Mouse (Mus musculus): Measurements from ENCODE around the gene Ccnd3.
"Not testable (repeated sequence)": the region's sequence is repeated elsewhere in the genome, so short reads cannot be mapped to it uniquely, and the experiment has no call there.

Ccnd3 gene

DNA sequence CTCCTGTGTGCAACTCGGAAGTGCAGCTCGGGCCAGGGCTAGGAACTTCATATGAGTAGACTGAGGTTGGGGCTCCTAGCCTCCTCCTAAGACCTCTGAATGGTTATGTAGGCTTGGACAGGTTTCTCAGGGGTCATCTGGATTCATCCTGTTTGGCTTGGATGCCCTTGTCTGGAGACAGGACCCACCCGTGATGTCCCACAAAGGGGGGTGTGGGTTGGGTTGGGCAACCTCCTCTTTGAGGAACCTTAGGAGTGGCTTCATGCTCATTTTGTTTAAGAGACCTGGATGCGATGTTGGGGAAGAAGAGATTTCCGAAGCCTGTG, 92.0 kb downstream of the Ccnd3 start:
- no peak for DNase-seq

GRCm38 (mm10) chr17:47597261-47597660, 92.4 kb downstream of the Ccnd3 start:
- DNase-seq: no peak

- DNase-seq: peak in 1 of 2 experiments; percentile 40
Measured at GRCm38 (mm10) chr17:47597838-47598579, 93.2 kb downstream of the Ccnd3 start.

DNA sequence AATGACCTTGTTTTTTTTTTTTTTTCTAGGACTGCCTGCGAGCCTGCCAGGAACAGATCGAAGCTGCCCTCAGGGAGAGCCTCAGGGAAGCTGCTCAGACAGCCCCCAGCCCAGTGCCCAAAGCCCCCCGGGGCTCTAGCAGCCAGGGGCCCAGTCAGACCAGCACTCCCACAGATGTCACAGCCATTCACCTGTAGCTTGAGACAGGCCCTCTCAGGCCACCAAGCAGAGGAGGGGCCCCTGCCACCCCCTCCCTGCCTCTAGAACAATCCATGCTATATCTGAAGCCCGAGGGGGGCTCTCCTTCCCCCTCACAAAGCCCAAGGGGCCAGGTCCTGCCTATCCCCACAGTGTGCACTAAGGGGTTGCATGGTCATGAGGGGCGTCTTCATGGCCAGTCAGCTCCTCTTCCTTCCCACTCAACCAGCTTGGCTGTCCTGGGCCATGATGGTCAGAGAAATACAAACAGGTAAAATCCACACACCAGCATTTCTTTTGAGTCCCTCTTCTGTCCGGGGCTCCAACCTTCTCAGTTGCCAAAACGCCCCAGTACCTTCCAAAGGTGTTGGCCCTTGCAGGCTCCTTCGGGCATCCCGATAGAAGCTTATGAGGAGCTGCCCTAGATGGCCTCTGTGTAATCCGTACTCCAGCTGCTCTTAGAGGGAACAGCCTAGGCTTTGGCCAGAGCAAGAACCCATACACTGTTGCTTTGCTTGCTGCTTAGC, 93.9 kb downstream of the Ccnd3 start:
- not testable (repeated sequence) for DNase-seq

- peak; percentile 36 to 42 for DNase-seq
Measured at GRCm38 (mm10) chr17:47599511-47600297, 94.9 kb downstream of the Ccnd3 start.

- no peak for DNase-seq
Measured at GRCm38 (mm10) chr17:47600601-47601388, 95.9 kb downstream of the Ccnd3 start.

DNA sequence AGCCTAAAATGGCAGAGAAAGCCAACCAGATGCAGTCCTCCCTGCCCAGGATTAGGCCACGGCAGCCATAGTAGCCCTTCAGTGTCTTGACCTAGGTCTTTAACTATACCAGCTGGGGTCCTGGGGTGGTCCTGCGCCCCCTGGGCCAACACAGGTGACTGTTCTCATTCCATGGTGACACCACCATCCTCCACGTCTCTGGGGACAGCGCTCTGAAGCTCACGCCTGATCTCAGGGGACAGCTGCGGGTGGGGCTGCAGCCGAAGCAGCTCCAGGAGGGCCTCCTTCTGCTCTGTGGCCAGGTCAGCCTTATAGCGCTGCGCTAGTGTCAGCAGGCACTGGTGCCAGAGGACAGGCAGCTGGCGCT, 96.5 kb downstream of the Ccnd3 start:
- DNase-seq: no peak

GRCm38 (mm10) chr17:47602289-47602688, 97.4 kb downstream of the Ccnd3 start:
- no peak for DNase-seq

DNA sequence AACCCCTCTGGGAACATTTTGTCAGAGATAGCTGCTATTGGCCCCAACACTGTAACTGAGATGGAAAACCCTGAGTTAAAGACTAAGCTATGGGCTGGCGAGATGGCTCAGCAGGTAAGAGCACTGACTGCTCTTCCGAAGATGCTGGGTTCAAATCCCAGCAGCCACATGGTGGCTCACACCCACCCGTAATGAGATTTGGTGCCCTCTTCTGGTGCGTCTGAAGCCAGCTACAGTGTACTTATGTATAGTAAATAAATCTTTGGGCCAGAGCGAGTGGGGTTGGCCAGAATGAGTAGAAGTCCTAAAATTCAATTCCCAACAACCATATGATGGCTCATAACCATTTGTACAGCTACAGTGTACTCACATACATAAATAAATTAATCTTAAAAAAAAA, 101.4 kb downstream of the Ccnd3 start:
- DNase-seq: peak in 1 of 2 experiments; percentile 67

DNA sequence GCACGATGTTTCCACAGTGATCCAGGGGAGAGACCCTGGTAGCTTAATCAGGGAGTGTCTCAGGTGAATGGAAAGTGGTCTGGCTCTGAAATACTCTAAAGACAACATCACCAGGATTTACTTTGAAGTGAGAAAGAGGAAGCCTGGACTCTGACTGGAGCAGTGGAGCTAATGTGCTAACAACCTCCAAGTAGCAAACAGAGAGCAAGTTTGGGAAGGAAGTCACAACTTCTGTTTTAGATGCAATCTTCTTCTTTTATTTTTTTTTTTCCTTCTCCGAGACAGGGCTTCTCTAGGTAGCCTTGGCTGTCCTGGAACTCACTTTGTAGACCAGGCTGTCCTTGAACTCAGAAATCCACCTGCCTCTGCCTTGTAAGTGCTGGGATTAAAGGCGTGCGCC, 104.3 kb downstream of the Ccnd3 start:
- no peak for DNase-seq

DNA sequence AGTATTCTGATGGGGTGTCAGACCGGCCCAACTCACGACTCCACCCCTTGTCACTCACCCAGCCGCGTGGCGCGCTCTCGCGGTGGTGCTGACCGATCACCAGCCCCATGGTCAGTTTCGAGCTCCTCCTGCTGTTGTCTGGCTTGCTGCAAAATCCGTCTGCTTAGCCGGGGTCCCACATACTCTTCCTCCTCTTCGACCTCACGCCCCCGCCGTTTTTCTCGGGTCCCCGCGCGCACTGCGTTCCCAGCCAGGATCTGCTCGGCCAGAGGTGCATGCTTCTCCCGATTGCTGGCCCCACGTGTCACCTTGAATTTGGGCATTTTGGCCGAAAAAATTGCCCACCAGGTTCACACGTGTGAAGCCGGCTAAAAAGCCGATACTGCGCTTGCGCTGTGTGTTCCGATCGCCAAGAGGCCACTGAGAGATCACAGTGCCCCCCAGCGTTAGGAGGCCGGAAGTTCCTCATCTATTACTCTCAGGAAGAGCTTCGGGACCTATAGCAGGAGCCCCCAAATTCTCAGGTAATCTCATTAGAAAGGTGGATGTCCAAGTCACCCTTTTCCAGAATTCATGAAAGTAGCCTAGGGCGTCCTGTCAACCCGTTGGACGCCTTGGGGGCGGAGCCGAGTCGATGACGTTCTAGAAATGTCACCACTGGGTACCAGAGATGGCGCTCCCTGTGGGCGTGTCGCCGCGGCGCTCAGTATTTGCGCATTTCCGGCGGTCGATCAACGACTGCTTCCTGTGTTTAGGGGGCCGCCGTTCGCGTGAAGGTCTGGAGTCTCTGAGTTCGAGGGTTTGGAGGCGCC, 106.2 kb downstream of the Ccnd3 start, which contains the start of the genes Bysl, Med20 and Gm20517:
Bysl (minus strand) TSS at position 644 of the 812 bp plus-strand sequence.
Med20 (plus strand) TSS at position 734 of the 812 bp plus-strand sequence.
Gm20517 (plus strand) TSS at position 741 of the 812 bp plus-strand sequence.
- peak; percentile 97 to 99 for DNase-seq

- no peak for DNase-seq
Measured at GRCm38 (mm10) chr17:47611661-47611982, 106.8 kb downstream of the Ccnd3 start.

DNA sequence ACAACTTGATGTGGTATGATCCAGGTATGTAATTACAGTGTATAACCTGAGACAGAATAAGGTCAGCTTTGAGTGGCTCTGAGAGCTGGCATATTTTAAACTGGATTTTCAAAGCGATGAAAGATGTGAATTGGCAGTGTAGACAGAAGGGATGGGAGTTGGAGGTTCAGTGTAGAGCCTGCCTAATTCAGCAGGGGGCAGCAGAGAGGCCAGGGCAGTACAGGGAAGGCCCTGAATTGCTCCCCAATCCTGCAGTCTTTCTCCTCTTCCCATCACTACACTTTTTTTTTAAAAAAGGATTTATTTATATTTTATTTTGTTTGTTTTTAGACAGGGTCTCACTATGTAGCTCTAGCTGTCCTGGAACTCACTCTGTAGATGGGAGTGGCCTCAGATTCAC, 109.2 kb downstream of the Ccnd3 start:
- DNase-seq: peak; percentile 33 to 79

DNA sequence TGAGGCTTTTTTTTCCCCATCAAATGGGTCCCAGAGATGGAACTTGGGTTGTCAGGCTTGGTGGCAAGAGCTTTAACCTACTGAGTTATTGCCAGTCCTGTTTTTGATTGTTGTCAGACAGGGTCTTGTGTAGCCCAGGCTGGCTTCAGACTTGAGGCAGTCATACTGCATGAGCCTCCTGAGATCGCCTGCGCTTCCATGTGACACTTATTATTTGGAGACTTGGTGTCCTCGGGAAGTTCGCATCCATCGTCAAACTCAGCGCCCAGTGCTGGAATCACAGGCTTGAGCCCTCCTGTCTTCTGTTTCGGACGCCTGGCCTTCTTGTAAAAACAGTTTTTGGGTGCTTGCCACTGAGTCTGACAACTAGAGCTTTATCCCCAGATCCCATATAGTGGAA, 111.3 kb downstream of the Ccnd3 start:
- no peak for DNase-seq

DNA sequence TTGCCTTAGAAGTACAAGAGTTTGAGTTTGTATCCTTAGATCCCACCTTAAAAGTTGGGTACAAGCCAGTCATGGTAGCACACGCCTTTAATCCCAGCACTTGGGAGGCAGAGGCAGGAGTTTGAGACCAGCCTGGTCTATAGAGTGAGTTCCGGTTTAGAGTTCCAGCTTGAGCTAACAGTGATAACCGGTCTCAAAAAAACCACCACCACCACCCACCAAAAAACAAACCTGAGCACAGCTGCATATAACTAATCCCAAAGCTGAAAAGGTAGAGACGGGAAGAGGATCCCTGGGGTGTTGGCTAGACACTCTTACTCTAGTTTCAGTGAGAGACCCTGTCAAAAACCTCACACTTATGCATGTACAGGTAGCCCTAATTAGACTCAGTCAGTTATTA, 111.8 kb downstream of the Ccnd3 start:
- DNase-seq: no peak

DNA sequence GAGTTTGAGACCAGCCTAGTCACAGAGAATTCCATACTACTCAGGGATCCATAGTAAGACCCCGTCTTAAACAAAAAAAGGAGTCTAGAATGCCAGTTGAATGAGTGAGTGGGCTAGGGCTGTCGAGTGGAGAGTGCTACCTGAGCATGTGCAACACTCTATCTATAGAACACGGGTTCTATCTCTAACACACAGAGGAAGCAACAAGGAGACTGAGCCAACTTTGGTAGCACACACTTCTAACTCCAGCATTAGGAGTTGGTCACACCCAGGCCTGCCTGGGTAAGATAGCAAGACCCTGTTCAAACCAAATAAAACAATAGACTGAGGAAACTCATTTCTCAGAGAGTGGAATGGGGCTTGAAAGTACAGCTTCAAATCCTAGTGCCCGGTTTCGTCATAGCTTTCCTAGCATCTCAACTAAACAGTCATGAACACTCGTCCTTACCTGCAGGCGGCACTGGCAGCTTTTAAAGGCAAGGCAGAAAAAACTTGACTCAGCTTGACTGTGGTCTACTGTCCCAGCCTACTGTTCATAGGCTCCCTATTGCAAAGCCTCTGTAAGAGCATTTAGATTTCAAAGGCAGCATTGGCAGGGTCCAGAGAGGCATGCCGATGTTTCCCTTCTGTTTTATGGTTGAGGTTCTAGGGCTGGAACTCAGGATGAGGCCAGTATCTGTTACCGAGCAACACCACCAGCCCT, 112.9 kb downstream of the Ccnd3 start:
- no peak for DNase-seq

GRCm38 (mm10) chr17:47618556-47619311, 113.9 kb downstream of the Ccnd3 start:
- DNase-seq: no peak

- DNase-seq: no peak
Measured at GRCm38 (mm10) chr17:47622912-47623554, 118.2 kb downstream of the Ccnd3 start.

- not testable (repeated sequence) for DNase-seq
Measured at GRCm38 (mm10) chr17:47624572-47624971, 119.7 kb downstream of the Ccnd3 start.

- DNase-seq: no peak
Measured at GRCm38 (mm10) chr17:47625088-47625487, 120.2 kb downstream of the Ccnd3 start.

Data from kidney, postnatal 36 days (tissue).